Mouse (Mus musculus) ZHBTc4 (cell line): Measurements from ENCODE around the gene Abca4.
A peak's percentile ranks its signal among the peaks of the same experiment; 100 is the strongest.
"Not testable (repeated sequence)": the region's sequence is repeated elsewhere in the genome, so short reads cannot be mapped to it uniquely, and the experiment has no call there.

Experiments
- DNase-seq: peaks from one replicate; pipeline ENCODE4 v3.0.0-alpha.2; 2011; ENCODE audit warnings: low read depth, low spot score

The Abca4 gene

DNA sequence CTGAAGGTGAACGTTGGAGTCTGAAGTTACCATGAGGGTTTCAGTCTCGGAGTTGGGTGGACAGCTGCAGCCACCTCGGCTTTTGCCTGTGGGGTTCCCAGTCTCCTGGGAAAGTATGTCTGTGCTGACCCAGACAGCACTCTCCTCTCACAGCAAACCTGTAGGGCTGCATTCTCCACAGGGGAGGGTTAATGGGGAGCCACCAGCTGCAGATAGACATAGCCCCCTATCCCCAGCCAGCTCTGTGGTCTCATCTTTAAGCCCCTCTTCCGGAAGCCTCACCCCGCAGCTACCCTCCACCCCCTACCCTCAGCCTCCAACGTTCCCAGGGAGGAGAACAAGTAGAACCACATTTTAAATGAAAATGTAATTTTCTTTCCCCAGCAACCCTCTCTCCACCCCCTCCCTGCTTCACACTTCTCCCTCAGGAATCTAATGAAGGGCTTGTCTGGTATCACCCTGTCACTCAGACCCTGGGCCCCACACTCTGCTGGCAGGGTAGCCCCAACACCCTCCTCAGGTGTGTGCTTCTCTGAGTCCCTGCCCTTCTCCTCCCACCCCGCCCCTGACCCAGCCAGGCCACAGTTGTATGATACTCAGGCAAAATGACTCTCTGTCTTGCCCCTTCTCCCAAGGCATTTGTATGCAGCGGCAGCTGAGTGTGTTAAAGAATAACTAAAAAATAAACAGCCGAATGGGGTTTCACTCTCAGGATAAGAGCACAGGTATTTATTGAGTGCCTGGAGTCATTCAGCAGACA is 14.4 kb downstream of the Abca4 start:
- DNase-seq: no peak

DNA sequence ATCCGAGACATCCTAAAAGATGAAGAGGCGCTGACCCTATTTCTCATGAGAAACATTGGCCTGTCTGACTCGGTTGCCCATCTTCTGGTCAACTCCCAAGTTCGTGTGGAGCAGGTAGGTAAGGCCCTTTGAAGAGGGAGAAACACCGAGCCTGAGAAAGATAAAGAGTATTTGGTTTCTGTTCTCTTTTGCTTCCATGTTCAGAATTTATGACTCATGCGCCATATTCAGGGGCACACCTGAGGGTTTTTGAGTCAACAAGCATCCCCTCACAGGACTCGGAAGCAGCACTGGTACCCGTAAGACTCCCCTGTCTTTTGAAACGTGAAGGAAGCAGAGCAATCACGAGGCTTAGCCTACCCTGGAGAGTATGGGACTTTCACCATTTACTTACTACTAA is 18.3 kb downstream of the Abca4 start:
- DNase-seq: no peak

DNA sequence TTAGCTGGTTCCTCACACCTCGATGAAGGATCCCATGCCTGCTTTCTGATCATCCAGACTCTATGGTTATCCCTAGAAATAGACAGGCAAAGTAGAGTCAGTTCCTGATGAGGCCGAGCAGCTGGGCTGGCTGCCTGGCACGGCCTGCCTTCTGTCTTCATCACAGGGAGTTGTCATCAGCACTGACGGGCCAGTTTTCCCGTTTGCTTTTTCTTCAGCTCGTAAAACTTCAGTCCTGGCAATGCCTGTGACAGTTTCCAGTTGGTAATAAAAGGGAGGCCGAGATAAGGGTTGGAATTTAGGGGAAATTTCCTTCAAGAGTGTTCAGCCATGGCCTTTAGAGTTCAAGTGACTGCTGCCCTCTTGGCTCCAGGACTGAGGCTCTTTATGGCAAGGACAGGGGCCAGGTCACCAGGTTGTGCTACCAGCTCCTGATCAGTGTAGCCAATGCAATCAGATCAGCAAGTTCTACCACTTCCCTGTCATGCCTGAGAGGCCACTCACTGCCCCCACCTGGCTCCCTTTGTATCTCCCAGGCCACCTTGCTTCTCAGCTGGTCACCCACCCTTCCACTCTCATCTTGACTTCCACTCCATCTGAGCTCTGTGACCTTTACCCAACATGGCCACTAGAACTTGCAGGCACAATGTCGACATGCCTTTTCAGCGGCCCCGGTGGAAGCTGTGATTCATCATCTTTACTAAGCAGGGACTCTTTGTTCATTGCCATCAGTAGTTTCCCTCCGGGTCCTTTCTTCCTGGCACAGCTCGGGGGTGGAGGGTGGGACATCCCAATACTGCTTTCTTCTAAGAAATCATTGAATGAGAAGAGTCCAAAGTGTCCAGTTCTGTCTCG is 20.5 kb downstream of the Abca4 start:
- no peak for DNase-seq

DNA sequence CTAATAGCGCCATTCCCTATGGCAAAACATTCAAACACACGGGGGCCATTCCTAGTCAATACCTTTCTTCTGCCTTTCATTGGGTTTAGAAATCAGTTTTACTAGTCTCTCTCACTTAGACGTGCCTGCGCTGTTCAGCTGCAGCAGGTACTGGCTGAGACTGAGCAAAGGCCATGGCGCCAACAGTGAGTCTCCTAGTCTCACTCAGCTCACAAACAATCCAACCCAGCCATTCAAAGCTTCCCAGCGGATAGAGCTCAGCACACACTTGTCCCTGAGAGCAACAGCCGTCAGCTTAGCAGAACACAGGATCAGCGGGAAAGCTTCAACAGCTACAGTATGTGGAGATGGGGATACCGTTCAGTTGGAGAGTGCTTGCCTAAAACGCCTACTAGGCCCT is 27.5 kb downstream of the Abca4 start:
- no peak for DNase-seq

DNA sequence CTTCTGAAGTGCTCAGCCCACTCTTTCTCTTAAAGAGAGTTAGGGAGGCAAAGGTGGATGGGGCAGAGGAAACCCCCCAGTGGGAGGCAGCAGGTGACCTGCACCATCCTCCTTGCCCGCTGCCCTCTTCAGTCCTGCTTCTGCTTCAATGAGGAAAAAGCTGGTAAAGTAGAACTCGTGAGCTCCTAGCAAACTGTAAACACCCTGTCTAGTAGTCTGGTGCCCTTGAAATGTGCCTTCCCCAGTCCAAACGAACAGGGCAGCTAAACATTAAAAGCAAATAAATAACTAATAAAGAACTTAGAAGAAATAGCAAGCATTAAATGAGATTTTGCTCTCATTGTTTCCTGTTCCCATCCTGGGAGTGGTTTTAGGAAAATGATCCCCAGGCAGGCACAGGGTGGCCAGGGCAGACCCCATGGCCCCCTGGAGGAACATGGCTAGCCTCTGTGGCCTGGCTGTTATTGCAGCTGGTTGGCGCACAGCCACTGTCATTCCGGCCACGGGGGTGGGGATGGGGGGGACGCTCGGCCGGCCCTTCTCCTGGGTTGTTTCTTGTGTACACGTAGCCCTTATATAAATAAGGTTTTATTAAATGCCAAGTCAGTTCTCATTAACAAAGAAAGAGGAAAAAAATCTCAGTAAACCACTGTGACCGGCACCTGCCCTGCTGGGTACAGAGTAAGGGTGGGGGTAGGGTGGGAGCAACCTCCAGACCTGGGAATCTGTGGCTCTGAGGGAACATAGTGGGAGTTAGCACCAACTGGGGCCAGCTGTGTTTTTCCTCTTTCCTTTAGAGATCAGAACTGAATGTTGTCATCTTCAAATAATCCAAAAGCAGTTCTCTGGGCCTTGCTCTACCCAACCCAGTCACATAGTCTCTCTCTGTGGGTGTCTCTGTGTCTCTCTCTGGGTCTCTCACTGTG is 28.7 kb downstream of the Abca4 start:
- DNase-seq: no peak

DNA sequence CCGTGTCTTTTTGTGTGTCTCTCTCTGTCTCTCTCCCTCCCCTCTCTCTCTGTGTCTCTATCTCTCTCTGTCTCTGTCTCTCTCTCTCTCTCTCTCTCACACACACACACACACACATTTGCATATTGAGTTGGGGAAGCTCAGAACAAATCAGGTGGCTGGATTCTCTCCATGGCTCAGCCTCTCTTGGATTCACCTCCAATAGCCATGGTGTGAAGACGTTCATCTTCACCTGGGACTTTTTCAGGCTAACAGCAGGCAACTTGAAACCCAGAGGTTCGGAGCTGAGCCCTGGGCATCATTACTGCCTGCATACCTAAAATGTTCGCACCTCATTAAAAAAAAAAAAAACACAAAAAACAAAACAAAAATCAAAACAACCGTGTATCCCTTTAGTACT is 29.4 kb downstream of the Abca4 start:
- DNase-seq: no peak

DNA sequence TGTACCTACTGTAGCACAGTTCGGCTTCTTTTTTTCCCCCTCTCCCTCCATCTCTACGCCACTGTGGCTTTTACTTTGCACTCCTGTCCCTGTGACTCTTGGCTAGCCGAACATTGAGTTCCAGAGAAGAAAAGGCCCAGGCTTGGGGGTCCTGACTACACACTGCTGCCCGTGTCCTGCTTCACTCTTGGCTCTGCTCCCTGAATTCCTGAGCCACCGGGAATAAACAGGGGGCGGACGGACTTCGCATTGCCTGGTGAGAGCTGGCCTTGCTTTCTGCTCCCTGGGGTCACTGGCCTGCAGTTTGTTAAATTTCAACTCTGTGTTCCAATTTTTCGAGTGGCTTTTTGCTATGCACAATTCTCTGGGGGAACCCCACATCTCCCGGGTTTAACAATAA is 30.1 kb downstream of the Abca4 start:
- DNase-seq: no peak

DNA sequence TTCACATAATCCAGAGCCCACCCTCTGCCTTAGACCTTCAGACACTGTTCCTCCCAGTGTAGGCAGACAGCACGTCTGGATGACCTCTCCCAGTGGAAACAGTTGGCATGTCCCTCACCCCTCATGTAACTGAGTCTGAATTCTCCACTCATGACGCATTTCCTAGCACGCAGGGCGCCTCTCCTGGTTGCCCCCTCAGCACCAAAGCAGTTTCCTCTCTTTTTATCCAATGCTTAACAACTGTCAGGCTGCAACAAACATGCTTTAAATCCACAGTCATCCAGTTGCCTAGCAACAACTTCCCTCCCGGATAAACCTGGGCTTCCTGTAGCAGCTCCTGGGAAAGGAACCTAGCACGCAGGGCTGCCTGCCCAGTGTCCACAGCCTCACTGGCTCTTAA is 33.9 kb downstream of the Abca4 start:
- peak; percentile 23 for DNase-seq

DNA sequence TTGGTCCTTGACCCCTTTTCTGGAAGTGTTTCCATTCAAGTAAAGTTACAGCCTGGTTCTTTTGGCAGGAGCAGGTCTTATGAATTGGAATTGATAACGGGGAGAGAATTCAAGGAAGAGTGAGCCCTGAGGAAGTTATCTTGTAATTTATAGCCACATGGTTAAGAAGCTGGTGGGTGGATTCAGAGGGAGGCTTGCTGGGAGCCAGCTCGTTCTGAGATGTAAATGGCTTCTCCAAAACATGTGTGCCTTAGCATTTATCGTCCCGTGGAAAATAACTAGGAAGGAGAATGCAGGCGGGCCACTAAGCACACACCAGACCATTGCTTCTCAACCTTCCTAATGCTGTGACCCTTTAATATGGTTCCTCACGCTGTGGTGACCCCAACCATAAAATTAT is 34.9 kb downstream of the Abca4 start:
- no peak for DNase-seq

DNA sequence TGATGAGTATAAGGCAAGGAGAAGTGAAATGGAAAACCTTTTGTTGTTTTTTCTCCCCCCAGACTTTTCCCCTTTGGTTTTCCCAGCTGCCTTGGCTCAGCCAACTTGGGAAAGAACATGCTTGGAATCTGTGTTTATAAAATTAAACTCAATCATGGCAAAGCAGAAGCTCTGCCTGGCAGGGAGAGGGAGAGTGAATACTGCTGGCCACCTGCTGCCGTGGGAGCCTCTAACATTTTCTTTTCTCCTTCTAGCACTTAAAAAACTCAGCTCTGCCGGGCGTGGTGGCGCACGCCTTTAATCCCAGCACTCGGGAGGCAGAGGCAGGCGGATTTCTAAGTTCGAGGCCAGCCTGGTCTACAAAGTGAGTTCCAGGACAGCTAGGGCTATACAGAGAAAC is 37.4 kb downstream of the Abca4 start:
- DNase-seq: not testable (repeated sequence)

DNA sequence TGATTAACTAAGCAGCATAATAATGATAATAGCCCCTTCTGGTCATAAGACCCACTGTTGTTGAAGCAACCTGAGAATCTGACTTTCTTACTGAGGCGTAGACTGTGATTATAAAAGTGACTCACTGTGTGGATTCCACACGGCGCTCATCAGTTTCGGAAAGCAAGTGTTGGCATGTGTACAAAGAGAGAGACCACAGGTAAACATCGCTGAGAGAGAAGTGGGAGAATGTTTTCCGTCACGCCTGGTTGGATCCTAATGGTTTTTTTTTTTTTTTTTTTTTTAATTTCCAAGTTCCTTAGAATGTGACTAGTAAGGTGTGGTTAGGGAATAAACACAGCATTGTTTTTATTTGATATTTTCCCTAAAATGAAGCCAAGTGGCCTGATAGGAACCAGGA is 38.1 kb downstream of the Abca4 start:
- DNase-seq: no peak

DNA sequence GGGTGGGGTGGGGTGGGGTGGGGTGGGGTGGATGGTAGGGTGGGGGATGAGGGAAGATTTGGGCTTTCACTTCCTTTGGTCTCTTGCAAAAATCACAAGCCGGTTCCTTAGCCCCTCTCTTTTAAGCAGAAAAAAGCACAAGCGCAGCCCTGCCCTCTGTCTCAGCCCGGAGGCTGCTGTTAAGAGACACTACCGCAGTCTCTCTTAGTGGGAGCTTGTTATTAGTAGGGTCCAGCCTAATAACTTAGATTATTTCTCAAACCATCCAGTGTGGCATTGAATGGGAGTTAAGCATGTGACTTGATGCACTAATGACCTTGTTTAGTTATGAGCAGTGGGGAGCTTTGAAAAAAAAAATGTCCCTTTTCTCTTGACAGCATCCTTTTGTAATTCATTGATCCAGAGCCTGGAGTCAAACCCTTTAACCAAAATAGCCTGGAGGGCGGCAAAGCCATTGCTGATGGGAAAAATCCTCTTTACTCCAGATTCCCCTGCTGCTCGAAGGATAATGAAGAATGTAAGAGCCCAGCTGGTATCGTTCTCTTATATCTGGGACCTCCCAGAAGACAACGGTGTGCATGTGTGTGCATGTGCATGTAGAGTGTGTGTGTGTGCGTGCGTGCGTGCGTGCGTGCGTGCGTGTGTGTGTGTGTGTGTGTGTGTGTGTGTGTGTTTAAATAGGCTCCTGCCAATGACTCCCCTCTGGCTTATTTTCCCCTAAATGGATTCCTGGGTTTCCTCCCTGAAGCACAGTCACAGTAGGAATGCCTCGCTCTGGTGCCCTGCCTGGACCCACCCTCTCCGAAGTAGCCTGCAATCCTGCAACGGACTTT is 41.1 kb downstream of the Abca4 start:
- peak; percentile 49 for DNase-seq

DNA sequence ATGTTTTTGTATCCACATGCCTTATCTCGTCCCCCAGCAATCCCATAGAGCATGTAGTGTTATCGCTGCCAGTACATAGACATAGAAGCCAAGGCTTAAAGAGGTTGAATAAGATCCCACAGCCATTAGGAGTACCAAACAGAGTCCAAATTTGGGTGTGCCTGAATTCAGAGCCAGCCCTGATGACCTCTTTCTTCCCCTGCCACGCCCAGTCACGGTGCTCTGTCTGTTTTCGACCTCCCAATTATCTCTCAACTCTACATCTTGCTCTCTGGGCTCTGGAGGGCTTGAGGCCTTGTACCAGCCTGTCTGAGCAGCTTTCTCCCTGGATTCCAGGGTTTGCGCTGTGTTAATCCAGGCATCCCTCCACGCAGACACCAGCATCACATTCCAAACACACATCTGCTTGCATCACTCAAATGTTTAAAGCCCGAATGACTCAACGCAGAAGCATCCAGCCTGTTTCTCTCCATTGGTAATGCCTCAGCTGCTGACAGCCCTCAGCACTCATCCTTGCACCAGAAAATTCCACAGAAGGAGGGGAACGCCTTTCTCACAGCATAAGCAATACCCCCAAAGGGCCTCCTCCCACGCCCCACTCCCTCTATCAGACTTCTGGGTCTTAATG is 43.9 kb downstream of the Abca4 start:
- DNase-seq: peak; percentile 34

DNA sequence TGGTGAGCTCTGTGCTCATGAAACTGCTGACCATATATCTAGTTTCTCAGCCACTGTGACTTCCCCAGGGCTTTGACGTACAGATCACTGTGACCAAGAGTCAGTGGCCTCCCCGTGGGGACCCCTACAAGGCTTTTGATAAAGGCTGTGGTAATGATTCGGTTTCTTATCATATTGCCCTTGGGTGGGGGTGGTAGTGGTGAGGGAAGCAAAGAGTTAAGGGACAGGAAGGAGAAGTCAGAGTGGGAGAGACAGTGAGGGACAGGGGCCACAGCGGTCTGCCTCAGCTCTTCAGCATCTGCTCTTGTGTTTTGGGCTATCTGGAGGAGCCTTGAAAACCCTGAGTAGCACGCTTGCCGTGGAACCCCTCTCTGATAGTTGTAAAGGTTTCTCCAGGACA is 46.1 kb downstream of the Abca4 start:
- DNase-seq: no peak

DNA sequence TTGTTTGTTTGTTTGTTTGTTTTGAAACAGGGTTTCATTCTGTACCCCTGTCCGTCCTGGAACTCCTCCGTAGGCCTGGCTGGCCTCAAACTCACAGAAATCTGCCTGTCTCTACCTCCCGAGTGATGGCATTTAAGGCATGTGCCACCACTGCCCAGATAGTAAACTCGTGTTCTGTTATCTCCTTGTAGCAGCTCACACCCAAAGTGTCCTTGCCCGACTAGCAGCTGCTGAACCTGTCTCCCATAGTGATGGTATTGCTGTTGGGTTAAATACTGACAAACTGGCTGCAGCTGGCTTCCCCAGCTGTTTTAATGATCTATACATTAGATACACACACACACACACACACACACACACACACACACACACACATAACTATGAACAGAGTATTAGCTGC is 55.5 kb downstream of the Abca4 start:
- DNase-seq: no peak

DNA sequence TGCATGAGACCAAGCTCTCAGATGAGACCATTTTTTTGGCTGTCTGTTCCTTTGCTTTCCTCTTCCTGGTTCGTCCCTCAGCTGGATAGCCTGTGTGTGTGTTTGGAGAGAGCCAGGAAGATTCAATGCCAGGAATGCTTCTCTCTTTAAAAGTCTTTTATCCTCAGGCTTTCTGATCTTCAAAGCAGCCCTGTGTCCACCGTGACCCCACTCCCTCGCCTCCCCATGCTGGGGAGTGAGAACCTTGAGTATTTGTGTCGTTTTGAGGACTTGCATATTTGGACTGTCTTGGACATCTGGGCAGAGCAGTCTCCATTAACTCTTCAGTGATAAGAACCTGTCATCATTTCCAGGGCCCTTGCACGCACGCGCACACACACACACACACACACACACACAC is 57.8 kb downstream of the Abca4 start:
- no peak for DNase-seq

DNA sequence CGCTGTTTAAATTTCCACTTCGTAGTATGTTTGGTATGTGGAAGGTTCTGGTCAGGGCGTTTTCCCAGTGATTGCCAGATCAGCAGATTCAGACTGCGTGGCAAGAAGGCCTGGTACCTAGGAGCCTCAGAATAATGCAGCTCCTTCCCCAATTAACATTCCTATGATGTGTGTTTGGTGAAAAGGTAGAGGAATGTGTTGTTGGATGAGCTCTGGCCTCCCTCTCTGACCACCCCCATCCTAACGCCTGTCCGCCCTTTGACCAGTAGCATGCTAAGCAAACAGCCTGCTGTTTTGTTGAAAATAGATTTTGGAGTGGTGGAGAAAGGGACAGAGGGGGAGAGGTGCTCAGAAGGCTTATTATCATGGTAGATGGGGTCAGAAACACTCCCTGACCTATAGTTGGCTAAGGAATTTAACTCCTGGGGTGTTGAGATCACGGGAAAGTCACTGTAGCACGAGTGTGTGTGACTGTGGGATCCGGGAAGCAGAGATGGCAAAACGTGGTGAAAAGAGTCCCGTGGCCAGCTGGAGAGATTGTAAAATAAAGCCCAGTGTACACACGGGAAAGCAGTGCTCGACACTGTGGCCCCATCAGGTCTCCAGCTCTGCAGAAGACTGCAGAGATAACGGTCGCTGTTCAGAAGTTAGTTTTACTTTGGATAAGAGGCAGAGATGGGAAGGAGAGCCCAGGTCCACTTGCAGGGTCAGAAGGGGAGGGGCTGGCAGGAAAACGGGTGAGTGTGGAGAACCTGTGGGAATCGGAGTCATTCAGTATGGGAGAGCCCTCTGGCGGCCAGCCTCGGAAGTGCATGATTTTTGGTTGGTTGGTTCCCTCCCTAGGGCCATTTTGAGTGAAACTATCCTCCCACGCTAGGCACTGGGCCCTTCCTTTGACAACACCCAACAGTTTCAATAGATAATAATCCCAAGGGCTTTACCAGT is 59.9 kb downstream of the Abca4 start:
- peak; percentile 92 for DNase-seq

DNA sequence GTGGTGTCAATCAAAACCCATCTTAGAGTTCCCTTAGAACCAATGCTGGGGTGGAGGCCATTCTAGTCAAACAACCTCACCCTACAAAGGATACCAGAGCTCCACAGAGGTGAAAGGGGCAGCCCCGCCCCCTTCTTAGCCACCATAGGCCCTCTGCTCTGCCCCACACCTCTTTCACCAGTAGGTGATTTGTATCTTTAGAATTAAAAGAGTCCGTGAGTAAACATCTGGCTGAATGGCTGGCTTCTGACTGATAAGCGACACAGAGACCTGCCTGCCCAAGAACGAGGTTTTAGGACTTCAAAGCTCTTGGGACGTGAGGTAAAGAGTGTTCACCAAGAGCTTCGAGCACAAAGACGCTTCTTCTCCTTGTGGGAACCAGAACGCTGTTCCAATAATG is 62.7 kb downstream of the Abca4 start:
- DNase-seq: peak; percentile 47

DNA sequence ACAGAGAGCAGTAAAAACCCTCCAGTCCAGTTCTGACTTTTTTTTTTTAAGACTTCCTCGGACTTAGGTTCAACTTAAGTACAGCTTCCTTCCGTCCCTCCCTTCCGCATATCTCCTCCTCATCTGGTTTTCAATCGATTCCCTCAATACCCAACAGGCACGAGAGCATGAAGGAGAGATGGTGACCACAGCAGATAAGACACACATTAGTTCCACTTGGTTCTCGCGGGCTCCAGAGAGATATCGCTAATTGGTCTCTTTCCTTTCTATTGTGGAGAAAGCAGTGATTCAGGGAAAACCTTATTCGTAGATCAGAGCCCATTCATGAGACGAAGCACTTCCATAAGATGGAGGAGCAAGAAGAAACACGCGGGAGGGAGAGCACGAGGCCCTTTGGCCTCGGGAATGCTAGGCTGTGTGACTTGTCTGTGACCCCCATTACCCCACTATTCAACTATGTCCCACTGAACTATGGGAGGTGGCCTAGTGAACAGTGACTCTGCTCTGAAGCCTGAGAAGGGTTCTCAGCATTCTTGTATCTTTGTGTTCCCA is 63.5 kb downstream of the Abca4 start:
- no peak for DNase-seq
